Mouse (Mus musculus): ENCODE measurements at regions not wholly inside any gene's neighbourhood (a gene's known extent, or its start where the extent isn't known, plus 50 kb on each side); places are given as distances from the start of the nearest gene placed in this dataset.

GRCm38 (mm10) chr13:37175997-37176396 is 126.0 kb upstream of the F13a1 start:
- TF ChIP-seq EP300 (IDR thresholded peaks at IDR 0.05; ENCODE audit: low read depth), result no peak
- TF ChIP-seq CTCF (IDR thresholded peaks at IDR 0.05; ENCODE audit: low read depth), result no peak

Data from liver, embryonic 14.5 days (tissue).